Mouse (Mus musculus) hematopoietic stem cell, adult 5-6 weeks (primary cell): ENCODE measurements at regions not wholly inside any gene's neighbourhood (a gene's known extent, or its start where the extent isn't known, plus 50 kb on each side); places are given as distances from the start of the nearest gene placed in this dataset.

ENCODE experiments used
- ATAC-seq, 2 experiments: fragments of 125-278 bp in 1 of 2; replicated peaks in 1 of 2; 2 replicates each; pipeline ENCODE4 v1.8.0; 2016 to 2017; ENCODE audit warnings: inconsistent platforms in 2 of 2, mild to moderate bottlenecking in 2 of 2, moderate number of reproducible peaks in 2 of 2, low read depth in 1 of 2, moderate TSS enrichment in 1 of 2; ENCODE audit not compliant: low FRiP score in 2 of 2, poor library complexity in 2 of 2, severe bottlenecking in 2 of 2, insufficient read depth in 1 of 2, low TSS enrichment in 1 of 2

DNA sequence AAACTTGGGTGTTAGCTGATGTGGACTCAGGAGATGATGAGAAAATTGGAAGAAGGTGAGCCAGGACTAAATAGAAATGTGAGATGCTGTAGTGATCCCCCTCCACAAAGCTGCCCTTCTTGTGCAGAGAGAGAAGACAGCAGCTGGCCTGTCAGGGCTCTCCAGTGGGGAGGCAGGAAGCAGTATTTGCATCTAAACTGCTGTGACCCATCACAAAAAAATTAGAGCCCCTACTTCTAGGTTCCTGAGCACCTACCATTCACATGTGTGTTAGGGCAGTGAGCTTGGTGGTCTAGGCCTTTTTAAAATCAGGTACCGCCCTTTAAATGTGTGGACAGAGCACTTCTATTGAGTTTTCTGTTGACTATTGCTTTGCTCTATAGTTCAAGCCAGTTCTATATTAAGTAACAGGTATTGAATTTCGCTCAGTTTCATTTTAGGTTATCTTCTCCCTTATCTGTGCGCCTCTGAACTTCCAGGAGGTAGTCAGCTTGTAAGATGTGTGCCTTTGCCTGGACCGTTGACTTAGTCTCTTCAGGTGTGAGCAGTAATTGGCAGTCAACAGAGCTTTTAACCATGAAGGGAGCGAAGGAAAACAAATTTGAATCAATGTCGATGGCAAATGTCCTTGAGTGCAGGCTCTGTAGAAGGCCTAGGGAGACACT, 174.1 kb upstream of the Map3k1 start:
- ATAC-seq: no peak

DNA sequence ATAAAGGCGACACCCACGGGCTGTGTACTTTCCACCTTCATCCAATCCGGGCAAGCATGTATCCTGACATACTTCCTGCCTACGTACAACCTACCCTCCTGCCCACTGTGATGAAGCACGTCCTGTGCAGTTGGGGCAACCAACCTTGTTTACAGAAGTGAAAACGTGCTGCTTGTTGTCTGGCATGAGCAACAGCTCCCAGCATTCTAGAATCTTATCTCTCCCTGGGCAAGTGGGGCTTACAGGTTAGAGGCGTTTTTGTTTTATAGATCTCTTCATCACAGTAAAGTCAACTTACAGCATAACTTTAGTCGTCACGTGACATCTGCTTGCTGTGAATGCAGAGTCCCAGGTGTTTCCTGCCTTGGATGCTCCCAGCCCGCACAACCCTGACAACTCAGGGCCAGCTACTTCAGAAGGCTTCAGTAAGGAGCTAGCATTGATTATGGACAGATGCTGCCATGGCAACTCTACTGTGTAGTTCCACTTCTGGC, 175.3 kb upstream of the Map3k1 start:
- peak; percentile 44 to 59 for ATAC-seq

DNA sequence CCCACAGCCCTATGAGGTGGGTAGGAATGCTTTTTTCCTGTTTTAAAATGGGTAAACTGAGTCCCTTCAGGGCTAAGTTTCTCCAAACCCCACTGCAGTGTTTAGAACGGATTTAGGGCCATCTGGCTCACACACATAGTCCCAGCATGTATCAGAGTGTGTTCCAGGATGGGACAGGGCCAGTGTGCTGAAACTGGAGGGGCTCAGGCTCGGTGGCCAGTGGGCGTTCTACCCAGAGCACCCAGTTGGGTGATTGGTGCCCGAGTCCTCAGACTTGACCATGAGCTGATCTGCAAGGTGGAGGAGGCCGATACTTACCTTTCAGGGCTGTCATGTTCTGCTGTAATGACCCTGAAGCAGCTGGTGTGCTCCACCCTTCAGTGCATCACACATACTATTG, 176.6 kb upstream of the Map3k1 start:
- ATAC-seq: no peak

DNA sequence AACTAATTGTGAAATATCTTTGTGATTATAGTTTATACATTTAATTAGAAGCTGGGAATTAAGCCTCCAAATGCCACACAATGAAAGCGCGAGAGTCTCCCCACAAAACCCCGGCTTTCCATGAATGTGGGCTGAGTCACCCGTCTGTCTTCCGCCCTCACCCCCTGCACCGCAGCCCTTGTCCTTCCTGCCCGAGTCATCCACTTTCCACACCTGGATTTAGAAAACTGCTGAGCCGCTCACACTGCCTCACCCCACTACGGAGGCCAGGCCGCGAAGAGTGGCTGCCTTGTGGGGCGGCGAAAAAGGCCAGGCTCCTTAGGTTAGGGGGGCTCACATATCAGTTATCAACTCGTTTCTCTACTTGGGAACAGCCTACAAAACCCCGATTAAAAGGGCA, 177.9 kb upstream of the Map3k1 start:
- ATAC-seq: no peak

DNA sequence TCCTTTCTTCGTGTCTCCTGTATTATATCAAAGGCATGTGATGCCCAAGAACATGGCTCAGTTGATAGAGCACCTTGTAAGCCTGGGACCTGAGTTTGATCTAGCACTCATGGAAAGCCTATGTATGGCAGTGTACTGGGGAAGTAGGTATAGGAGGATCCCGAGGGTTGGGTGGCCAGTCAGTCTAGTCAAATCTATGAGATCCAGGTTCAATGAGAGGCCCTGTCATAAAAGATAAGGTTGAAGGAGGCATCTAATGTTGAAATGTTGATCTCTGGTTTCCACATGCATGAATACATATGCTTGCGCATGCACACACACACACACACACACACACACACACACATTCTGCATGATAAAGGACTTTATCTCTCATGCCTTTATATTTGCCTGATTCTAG, 178.6 kb upstream of the Map3k1 start:
- ATAC-seq: no peak

DNA sequence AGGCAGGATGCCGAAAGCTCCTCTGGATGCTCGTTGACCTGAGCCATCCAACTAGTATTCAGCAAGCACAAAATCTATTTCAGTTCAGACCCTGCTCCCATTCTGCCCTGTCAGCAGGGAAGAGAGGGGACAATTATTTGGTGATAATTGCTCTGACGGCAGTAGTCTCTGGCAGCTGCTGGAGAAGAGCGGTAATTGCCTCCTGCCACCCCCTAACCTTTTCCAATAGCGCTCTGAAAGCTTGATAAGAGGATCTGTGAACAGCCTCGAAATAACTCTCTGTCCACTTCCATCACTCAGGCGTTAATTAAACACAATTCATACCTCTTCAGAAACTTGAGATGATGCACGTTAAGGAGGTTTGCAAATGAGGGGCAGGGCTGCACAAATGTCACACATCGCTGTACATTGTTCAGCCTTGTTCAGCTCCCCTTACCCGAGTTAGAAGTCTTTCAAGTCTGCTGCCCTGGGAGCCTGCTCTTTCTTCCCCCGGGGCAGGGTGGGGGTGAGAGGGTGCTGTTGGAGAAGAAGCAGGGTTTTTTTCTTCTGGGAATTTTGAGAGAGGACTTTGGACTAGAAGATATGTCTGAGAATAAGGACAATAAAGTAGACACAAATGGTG, 182.2 kb upstream of the Map3k1 start:
- ATAC-seq: no peak

DNA sequence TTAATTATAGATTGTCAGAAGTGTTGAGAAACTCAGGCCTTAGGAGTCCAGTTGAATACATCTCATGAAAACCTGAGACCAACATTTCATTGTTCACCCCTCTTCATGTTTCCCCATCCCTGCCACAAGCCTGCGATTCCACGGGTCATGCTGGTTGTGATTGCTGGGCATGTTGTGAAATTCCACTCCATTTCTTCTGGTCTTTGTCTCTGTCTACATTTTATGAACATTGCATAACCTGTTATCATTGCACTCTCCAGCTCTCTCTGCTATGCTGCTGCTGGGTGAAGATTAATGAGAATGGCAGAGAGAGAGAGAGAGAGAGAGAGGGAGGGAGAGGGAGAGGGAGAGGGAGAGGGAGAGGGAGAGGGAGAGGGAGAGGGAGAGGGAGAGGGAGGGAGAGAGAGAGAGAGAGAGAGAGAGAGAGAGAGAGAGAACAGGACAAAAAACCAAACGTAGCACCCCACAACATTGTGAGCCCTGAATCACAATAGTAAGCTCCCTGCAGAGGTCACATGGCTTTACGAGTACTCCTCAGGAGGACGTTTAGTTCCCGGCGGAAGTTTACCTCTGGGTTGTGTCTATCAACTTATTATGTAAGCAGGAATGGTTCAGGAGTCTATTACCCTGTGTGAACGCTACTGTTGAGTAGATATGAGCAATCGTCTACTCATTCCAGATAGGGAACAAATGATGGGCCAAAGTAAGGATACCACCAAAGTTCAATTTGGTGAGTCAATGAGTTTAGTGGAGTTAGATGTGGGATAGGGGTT, 183.5 kb upstream of the Map3k1 start:
- ATAC-seq: no peak

DNA sequence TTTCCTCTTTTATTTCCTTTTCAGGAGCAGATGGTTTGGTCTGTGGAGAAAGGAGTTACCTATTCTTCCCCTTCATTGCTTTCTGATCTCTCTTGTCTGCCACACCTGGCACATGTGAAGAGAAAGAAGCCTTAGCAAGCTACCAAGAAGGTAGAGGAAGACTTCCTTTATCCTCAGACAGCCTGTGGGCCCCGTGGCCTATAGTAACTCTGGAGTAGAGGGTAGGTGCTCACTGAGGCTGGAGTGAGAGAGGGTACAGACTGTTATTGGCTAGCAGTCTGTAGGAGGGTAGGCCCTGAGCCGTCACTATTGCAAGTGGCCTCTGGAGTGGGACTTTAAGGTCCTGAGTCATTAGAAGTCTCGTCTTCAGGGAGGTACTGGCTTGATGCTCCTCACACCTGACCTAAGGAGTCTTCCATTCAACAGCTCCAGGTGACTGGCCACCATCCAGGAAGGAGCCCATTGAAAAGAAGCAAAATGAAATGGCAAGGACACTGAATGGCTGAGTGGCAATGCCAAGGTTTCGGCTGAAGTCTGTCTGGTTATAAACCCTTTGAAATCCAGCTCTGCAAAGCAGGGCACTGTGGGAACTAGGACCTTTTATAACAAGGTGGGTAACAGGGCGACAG, 186.2 kb upstream of the Map3k1 start:
- ATAC-seq: no peak

DNA sequence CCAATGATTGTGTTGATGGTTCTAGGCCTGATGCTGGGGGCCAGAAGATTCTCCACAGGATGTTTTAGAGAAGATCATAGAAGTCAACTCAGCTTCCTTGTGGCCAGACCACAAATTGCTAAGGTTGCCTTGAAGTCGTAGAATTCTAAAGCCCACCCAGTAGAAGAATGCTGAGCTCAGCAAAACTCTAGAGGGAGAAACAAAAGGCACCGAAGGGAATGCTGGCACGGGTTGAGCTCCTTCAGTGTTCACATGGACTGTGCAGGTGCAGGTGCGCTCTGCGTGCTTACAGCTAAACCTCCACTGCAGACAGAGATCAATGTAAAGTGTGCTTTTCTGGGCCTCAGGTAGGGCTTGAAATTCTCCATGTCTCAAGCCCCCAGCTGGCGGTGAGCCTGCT, 186.9 kb upstream of the Map3k1 start:
- ATAC-seq: no peak

DNA sequence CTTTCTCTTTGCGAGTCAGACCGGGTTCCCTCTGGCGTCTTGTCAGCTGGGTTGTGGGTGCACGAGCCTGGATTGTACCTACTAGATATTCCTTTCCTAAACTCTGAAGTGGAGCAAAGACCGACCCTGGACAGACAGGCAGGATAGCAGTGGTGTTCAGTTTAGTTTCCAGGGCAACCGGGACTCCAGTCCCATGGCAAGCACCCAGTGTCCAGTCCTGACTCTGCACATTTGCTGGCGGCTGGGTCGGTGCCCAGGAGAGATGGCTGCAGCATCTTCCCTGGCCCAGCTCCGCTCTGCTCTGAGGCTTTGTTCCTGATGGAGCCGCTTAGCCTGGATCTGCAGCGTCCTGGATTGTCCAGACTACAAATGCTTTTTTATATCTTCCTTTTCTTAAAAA, 188.1 kb upstream of the Map3k1 start:
- ATAC-seq: no peak

DNA sequence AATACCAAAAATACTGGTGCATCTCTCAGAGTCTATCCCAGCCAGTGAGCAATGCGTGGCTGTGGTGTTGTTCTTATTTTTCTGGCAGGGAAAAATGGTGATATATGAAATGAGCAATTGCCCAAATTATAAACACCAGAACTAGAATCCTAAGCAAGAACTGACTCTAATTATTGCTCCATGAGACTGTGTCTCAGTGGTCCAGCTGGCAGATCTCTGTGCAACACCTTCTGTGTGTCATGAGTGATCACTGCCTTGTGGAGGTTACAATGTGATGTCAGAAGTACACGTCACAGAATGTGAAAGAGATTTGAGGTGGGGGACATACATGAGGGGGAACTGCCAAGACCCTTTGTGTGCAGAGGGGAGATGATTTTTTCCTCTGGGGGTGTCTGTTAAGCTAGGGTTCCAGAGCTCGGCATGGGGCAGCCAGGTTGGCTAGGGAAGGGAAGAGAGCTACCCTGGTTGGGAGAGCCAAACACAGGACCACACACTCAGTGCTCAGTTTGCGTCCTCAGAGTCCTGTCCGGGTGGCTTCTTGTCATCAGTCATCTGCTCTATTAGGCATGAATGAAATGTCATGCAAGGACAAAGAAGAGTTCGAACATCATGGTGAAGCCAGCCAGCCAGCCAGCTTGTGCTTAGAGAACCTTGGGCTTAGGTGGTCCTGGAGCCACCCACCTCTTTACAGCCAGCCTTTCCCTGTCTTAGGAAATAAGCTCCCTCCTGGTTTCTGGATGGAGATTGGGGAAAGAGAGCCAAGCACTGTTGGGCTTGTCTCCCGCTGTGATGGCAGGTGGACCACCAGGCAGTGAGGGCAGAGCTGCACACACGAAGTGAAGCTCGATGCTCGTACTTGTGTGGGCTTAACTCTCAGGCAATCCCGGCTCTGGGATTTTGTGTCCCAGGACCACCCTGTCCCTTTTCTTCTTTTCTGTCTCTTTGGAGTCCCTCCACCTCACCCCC, 189.5 kb upstream of the Map3k1 start:
- ATAC-seq: no peak

DNA sequence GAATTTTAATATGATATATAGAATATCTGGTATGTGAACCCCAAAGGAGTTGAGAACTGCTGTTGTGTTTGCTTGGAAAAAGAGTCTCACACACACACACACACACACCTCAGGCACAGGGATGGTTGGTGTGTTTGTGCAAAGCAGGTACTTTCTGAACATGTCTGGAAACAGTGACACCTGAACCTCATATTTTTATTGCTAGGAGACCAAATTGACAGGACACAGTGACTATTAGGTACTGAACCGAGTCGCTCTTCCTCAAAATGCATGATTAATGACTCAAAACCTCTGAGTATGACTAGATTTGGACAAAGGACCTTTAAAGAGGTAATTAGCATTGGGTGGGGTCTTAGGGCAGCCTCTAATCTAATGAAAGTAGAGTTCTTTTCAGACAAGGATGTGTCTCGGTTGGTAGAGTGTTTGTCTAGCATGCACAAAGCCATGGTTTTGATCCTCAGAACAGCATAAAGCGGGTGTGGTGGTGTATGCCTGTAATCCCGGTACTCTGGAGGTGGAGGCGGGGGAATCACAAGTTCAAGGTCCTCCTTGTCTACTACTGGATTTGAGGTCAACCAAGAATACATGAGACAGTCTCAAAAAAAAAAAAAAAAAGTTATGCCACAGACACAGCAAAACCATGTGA, 191.0 kb upstream of the Map3k1 start:
- no peak for ATAC-seq

DNA sequence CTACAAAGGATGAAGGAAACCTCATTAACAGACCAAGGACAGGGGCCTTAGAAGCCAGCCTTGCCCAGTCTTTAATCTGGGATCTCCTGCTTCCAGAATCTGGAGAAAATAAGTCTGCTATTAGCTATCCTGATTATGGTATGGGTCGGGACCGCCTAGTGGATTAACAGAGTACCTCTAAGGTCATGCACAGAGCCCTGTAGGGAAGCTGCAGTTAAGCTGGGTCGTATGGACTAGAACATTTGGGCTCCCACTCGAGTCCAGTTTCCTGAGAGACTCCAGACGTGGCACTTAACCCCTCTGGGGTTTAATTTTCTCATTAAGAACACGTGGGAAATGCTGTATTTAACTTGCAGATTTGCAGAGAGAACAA, 191.5 kb upstream of the Map3k1 start:
- ATAC-seq: no peak

DNA sequence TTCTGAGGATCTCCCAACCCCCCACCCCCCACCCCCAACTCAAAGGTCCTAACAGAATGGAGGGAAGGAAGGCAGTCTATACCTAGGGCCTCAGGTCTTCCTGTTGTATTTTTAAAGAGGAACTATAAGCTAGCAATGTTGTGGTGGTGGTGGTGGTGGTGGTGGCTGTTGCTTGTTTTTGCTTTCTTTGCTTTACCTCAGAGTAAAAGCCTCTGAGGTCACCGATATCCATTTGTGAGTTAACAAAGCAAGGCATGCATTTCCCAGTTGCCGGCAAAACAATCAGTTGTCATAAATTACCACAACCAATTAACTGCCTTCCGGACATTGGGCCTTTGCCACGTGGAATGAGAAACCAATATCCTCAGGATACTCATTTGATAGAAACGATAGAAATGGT, 191.9 kb upstream of the Map3k1 start:
- peak; percentile 40 to 57 for ATAC-seq

DNA sequence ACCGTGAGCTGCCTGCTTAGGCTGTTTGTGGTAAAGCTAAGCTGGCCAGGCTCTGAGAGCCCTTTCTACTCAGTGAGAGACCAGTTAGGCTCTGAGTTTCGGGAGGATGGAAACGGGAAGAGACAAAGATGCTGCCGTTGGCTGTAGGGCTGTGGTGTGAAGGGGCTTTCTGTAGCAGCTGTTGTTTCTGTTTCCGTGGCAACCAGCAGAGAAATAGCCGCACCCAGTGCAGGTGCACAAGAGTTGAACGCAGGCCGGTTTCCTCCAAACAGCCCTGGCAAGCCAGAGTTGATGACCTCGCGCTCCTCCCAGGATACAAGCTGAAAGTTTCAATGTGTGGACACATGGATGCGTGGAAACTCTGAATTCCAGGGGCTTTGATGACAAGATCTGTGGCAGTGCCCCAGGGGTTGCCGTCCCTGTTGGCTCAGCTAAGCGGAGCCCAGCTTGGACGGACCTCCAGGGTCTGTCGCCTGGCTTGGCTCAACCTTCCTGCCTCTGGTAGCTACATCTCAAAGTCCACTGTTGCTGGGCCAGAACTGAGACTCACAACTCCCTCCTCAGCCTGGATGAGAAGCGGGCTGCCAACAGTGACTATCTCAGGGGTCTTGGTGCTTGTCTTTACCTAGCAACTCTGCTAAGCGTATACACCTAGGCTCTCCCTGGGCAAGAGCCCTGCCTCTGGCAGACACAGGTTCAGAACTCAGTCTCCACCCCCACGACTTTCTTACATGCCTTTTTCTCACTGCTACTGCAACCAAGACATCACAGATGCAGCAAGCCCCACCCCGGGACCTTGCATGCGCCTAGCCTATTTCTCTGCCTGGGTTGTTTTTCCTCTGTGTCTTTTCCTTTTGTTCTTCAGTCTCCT, 192.6 kb upstream of the Map3k1 start:
- peak; percentile 83 to 84 for ATAC-seq
